Mouse (Mus musculus) brain, embryonic 14.5 days (tissue): ENCODE results near the gene Aco1. TPM values are rescaled to one million over a fixed set of nuclear protein-coding genes. Genes with fewer than 3 reads are reported as not detected.
"Not testable (repeated sequence)": the region's sequence is repeated elsewhere in the genome, so short reads cannot be mapped to it uniquely, and the experiment has no call there.

ENCODE experiments used
- DNase-seq: peaks from one replicate; pipeline ENCODE4 v3.0.0-alpha.2; 2011; ENCODE audit warnings: low read depth
- CTCF ChIP-seq: fragments of 200-500 bp; IDR thresholded peaks from 2 replicates; pipeline ENCODE4 v1.5.1; 2012; ENCODE audit warnings: inconsistent platforms, mild to moderate bottlenecking, moderate library complexity, borderline replicate concordance; ENCODE audit not compliant: insufficient read depth, insufficient read length; ENCODE audit errors: extremely low read depth
- POLR2A ChIP-seq: fragments of 200-500 bp; IDR thresholded peaks from 2 replicates; pipeline ENCODE4 v1.6.1; 2012; ENCODE audit warnings: mild to moderate bottlenecking, inconsistent platforms, borderline replicate concordance; ENCODE audit not compliant: poor library complexity, insufficient read depth, insufficient read length, severe bottlenecking; ENCODE audit errors: extremely low read depth
- polyA plus RNA-seq: library from polyadenylated mRNA; depleted of rRNA; stranded (reverse); fragments of >200 nt; gene quantifications from 2 replicates; pipeline ENCODE4 v1.2.3, GENCODE M21; 2012; rRNA removed

Gene Aco1
- 51.0 and 52.3 TPM in 2 replicates for polyA plus RNA-seq

- DNase-seq = peak; percentile 98
- peak; percentile 56 for TF ChIP-seq POLR2A
- no peak for TF ChIP-seq CTCF
Observed at GRCm38 (mm10) chr4:40142743-40143532, at the start of gene Aco1. Gene Aco1 (plus strand): TSS chr4:40143081.

DNA sequence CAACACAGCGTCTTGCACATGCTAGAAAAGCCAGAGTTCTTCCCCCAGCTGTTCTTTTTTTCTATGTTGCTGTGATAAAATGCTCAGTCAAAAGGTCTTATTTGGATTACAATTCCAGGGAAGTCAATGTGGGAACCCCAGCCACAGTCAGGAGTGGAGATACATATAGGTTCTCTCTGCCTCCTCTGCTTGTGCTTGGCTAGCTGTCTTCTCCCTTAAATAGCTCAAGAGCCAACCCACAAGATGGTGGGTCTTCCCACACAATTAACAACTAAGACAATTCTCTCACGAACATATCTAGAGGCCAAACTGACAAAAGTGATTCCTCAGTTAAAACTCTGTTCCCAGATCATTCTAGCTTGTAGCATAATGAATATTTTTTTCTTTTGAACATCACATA is 47.9 kb upstream of the Aco1 start:
- DNase-seq = no peak
- TF ChIP-seq POLR2A = no peak
- no peak for TF ChIP-seq CTCF

DNA sequence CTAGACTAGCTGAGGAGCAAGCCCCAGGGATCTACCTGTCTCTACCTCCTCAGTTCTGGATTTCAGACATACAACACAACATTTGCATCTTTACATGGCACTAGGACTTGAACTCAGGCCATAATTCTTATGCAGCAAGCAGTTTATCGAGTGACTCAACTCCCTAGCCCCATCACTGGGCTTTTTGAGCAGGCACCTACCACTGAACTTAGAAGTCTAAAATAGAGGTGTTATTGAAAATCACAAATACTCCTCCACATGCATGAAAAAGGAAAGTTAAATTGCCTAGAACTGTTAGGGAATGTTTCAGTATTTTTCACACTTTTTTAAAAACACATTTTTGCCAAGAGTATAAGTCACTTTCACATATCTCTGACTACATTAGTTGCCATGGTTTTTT is 39.9 kb upstream of the Aco1 start:
- TF ChIP-seq POLR2A = no peak
- no peak for TF ChIP-seq CTCF

DNA sequence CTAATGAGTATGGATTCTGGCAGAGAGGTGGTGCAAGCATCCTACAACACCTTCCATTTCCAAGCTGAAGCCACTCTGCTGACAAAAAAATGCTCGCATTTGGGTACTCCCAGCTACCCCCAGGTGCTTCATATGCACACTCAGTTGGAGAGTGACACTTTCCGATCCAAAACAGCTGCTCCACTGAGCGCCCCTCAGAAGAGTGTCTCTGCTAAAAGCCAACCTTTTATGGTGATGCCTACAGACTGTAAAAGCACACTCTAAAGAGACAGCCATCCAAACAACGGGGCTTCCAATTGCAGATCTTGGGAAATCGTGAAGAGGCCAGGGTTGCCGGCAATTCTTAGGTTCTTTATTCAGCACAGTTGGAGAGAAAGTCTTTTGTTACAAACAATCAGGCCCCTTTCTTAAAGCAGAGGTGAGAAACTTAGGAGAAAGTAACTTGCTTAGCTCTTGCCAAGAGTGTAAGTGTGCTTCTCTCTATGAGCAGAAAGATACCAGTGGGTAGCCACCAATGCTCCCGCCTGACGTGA is 36.8 kb upstream of the Aco1 start:
- peak; percentile 44 for DNase-seq
- TF ChIP-seq CTCF = no peak
- TF ChIP-seq POLR2A = no peak

More for the DNA sequence above, 39.9 kb upstream of the Aco1 start:
- no peak for DNase-seq

- peak; percentile 52 for DNase-seq
- TF ChIP-seq POLR2A (no peak), CTCF (no peak)
Observed at GRCm38 (mm10) chr4:40108030-40108429, 34.9 kb upstream of the Aco1 start.

DNA sequence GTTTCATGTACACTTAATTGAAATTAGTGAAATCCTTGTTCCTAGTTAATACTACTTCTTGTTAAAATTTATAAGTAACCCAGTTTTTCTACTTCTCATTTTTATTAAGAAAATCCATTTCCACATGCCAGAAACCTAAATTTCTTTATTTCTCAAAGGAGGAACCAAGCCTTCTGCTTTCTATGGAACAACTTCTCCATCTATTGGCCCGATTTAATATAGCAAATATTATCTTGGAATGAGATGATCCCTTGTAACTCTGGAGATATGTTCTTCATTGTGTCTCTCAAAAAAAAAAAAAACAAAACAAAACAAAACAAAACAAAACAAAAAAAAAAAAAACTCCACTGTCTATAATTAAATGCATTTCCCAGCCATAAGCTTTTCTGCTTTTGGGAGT is 29.7 kb upstream of the Aco1 start:
- no peak for TF ChIP-seq POLR2A
- TF ChIP-seq CTCF = no peak
- DNase-seq = peak; percentile 47

GRCm38 (mm10) chr4:40121221-40121620 is 21.7 kb upstream of the Aco1 start:
- TF ChIP-seq POLR2A (no peak), CTCF (no peak)
- no peak for DNase-seq

GRCm38 (mm10) chr4:40122291-40122690 is 20.6 kb upstream of the Aco1 start:
- not testable (repeated sequence) for DNase-seq

DNA sequence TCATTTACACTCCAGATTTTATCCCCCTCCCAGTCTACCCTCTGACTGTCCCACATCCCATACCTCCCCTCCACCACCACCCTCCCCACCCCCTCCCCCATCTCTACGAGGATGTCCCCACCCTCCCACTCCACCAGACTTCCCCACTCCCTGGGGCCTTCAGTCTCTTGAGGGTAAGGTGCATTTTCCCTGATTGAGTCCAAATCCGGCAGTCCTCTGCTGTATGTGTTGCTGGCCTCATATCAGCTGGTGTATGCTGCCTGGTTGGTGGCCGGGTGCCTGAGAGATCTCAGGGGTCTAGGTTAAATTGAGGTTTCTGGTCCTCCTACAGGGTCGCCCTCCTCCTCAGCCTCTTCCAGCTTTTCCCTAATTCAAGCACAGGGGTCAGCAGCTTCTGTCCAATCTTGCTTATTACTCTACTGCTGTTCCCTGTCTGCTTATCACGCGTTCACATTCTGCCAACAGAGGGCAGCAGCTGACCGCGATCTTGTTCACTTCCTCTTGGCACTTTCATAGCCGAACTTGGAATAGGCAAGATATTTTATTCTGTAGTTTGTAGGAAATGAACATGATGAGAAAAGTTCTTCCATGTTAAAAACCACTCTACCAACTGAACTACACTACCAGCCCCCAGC is 8.3 kb upstream of the Aco1 start:
- DNase-seq = peak; percentile 87
- TF ChIP-seq POLR2A (no peak), CTCF (peak; percentile 92)

DNA sequence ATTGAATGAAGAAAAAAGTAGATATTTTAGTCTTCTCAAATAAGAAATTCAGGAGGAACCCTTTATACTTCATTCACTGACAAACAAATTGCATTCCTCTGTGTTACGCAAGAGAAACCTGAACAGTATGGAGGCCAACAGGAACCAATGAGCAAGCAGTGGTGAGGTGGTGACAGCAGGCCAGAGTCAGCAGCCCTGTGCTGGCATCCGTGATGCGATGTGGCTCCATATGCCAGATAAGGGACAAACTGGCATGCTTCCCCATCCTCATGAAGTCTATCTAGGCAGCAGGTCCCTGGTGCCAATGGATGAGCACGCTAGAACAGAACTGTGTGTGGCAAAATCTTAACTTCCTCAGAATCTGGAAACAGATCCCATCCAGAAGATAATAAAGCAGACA is 6.4 kb upstream of the Aco1 start:
- TF ChIP-seq CTCF (no peak), POLR2A (no peak)
- DNase-seq = no peak

GRCm38 (mm10) chr4:40139663-40140255 is 3.1 kb upstream of the Aco1 start:
- DNase-seq = no peak
- TF ChIP-seq CTCF (no peak), POLR2A (no peak)
